Mouse (Mus musculus): Measurements from ENCODE around the gene Olfr1457. TPM values are rescaled to one million over a fixed set of nuclear protein-coding genes. Genes with fewer than 3 reads are reported as not detected.

Gene Olfr1457
- not detected in 2 replicates for polyA plus RNA-seq (2014; fragmentation: Nextera tagmentation; extraction: Ambion mirVana)

GRCm38 (mm10) chr19:13097791-13098190 lies at the start of gene Olfr1457:
Olfr1457 (minus strand) TSS chr19:13097891.
- H3K4me1 ChIP-seq (ENCODE audit: control insufficient read depth, insufficient read depth, low read length), result no peaks in the 10 kb centered on the region
- H3K4me2 ChIP-seq (ENCODE audit: low read depth, severe bottlenecking), result no peak within 1 kb of the TSS
- H3K36me3 ChIP-seq (ENCODE audit: control insufficient read depth, insufficient read depth, low read length), result no peaks in the 10 kb centered on the region
- no peaks in the 10 kb centered on the region for H3K27me3 ChIP-seq (ENCODE audit: control insufficient read depth, insufficient read depth, low read length)
- DNase-seq (ENCODE audit: low spot score) (no peak), ATAC-seq (ENCODE audit: insufficient number of reproducible peaks, low FRiP score, low TSS enrichment, low read depth) (no peak)
- H3K4me3 ChIP-seq (ENCODE audit: low read depth, low read length), result no peak within 1 kb of the TSS
- H3K9ac ChIP-seq (ENCODE audit: low read length), result no peak within 1 kb of the TSS
- WGBS, result 76% methylated on average over 2 of the region's 2 CpGs
- no peaks in the 10 kb centered on the region for H3K9me3 ChIP-seq (ENCODE audit: control insufficient read depth, low read length)
- no peak within 1 kb of the TSS for H3K27ac ChIP-seq (replicated peaks; ENCODE audit: low read depth, low read length)

GRCm38 (mm10) chr19:13106675-13107074 lies 9.0 kb upstream of the Olfr1457 start, which contains the start of gene Olfr1458:
Olfr1458 (minus strand) TSS chr19:13106775.
- no peak within 1 kb of the TSS for H3K9ac ChIP-seq (ENCODE audit: low read length)
- no peaks in the 10 kb centered on the region for H3K4me1 ChIP-seq (ENCODE audit: control insufficient read depth, insufficient read depth, low read length)
- H3K27me3 ChIP-seq (ENCODE audit: control insufficient read depth, insufficient read depth, low read length), result no peaks in the 10 kb centered on the region
- H3K4me2 ChIP-seq (ENCODE audit: low read depth, severe bottlenecking), result no peak within 1 kb of the TSS
- no peak within 1 kb of the TSS for H3K4me3 ChIP-seq (ENCODE audit: low read depth, low read length)
- DNase-seq (ENCODE audit: low spot score) (no peak), ATAC-seq (ENCODE audit: insufficient number of reproducible peaks, low FRiP score, low TSS enrichment, low read depth) (no peak)
- 84% methylated on average over 3 of the region's 3 CpGs for WGBS
- H3K36me3 ChIP-seq (ENCODE audit: control insufficient read depth, insufficient read depth, low read length), result no peaks in the 10 kb centered on the region
- H3K27ac ChIP-seq (replicated peaks; ENCODE audit: low read depth, low read length), result no peak within 1 kb of the TSS
- no peaks in the 10 kb centered on the region for H3K9me3 ChIP-seq (ENCODE audit: control insufficient read depth, low read length)

GRCm38 (mm10) chr19:13093908-13094307 lies 3.8 kb downstream of the Olfr1457 start:
- Histone ChIP-seq H3K27me3 (ENCODE audit: control insufficient read depth, insufficient read depth, low read length) (no peaks in the 10 kb centered on the region), H3K9ac (ENCODE audit: low read length) (no peak overlapping the region), H3K4me2 (ENCODE audit: low read depth, severe bottlenecking) (no peak overlapping the region), H3K27ac (replicated peaks; ENCODE audit: low read depth, low read length) (no peak overlapping the region), H3K36me3 (ENCODE audit: control insufficient read depth, insufficient read depth, low read length) (no peaks in the 10 kb centered on the region), H3K4me1 (ENCODE audit: control insufficient read depth, insufficient read depth, low read length) (no peaks in the 10 kb centered on the region), H3K4me3 (ENCODE audit: low read depth, low read length) (no peak overlapping the region), H3K9me3 (ENCODE audit: control insufficient read depth, low read length) (no peaks in the 10 kb centered on the region; the same call in 1 of the 2 replicates)
- ATAC-seq (ENCODE audit: insufficient number of reproducible peaks, low FRiP score, low TSS enrichment, low read depth) (no peak), DNase-seq (ENCODE audit: low spot score) (no peak)
- 89% methylated on average over 1 of the region's 1 CpGs for WGBS

GRCm38 (mm10) chr19:13060310-13060709 lies 37.4 kb downstream of the Olfr1457 start, which contains the start of gene Olfr1454:
Olfr1454 (plus strand) TSS chr19:13060610.
- DNase-seq (ENCODE audit: low spot score), result no peak
- whole genome bisulfite sequencing, result 70% methylated on average over 2 of the region's 2 CpGs
- Histone ChIP-seq H3K9me3 (ENCODE audit: control insufficient read depth, low read length) (peaks cover 3% of the 10 kb centered on the region; the same call in 1 of the 2 replicates), H3K4me3 (ENCODE audit: low read depth, low read length) (no peak within 1 kb of the TSS), H3K9ac (ENCODE audit: low read length) (no peak within 1 kb of the TSS), H3K4me2 (ENCODE audit: low read depth, severe bottlenecking) (no peak within 1 kb of the TSS), H3K36me3 (ENCODE audit: control insufficient read depth, insufficient read depth, low read length) (no peaks in the 10 kb centered on the region), H3K4me1 (ENCODE audit: control insufficient read depth, insufficient read depth, low read length) (no peaks in the 10 kb centered on the region), H3K27ac (replicated peaks; ENCODE audit: low read depth, low read length) (no peak within 1 kb of the TSS), H3K27me3 (ENCODE audit: control insufficient read depth, insufficient read depth, low read length) (no peaks in the 10 kb centered on the region)
- no peak for ATAC-seq (ENCODE audit: insufficient number of reproducible peaks, low FRiP score, low TSS enrichment, low read depth)

Other genes starting within 250 kb of the Olfr1457 start
- not detected in 2 replicates for gene Olfr1444, start 240.6 kb downstream of the Olfr1457 start, polyA plus RNA-seq (2014; fragmentation: Nextera tagmentation; extraction: Ambion mirVana)
- not detected in 2 replicates for gene Olfr1445, start 214.0 kb downstream of the Olfr1457 start, polyA plus RNA-seq (2014; fragmentation: Nextera tagmentation; extraction: Ambion mirVana)
- gene Olfr1446, start 204.4 kb downstream of the Olfr1457 start, polyA plus RNA-seq (2014; fragmentation: Nextera tagmentation; extraction: Ambion mirVana), result not detected in 2 replicates
- gene Olfr1447, start 194.1 kb downstream of the Olfr1457 start, polyA plus RNA-seq (2014; fragmentation: Nextera tagmentation; extraction: Ambion mirVana), result not detected in 2 replicates
- not detected in 2 replicates for gene Olfr1448, start 173.5 kb downstream of the Olfr1457 start, polyA plus RNA-seq (2014; fragmentation: Nextera tagmentation; extraction: Ambion mirVana)
- not detected in 2 replicates for gene Olfr1449, start 167.1 kb downstream of the Olfr1457 start, polyA plus RNA-seq (2014; fragmentation: Nextera tagmentation; extraction: Ambion mirVana)
- gene Olfr1450, start 147.6 kb downstream of the Olfr1457 start, polyA plus RNA-seq (2014; fragmentation: Nextera tagmentation; extraction: Ambion mirVana), result not detected in 2 replicates
- gene Olfr1451, start 102.9 kb downstream of the Olfr1457 start, polyA plus RNA-seq (2014; fragmentation: Nextera tagmentation; extraction: Ambion mirVana), result not detected in 2 replicates
- not detected in 2 replicates for gene Olfr1453, start 69.6 kb downstream of the Olfr1457 start, polyA plus RNA-seq (2014; fragmentation: Nextera tagmentation; extraction: Ambion mirVana)
- gene Olfr1454, start 37.3 kb downstream of the Olfr1457 start, polyA plus RNA-seq (2014; fragmentation: Nextera tagmentation; extraction: Ambion mirVana), result not detected in 2 replicates
- not detected in 2 replicates for gene Olfr1458, start 8.9 kb upstream of the Olfr1457 start, polyA plus RNA-seq (2014; fragmentation: Nextera tagmentation; extraction: Ambion mirVana)
- not detected in 2 replicates for gene Olfr1459, start 51.7 kb upstream of the Olfr1457 start, polyA plus RNA-seq (2014; fragmentation: Nextera tagmentation; extraction: Ambion mirVana)
- not detected in 2 replicates for gene Olfr1461, start 65.1 kb upstream of the Olfr1457 start, polyA plus RNA-seq (2014; fragmentation: Nextera tagmentation; extraction: Ambion mirVana)
- gene Olfr1462, start 87.8 kb upstream of the Olfr1457 start, polyA plus RNA-seq (2014; fragmentation: Nextera tagmentation; extraction: Ambion mirVana), result not detected in 2 replicates
- gene Olfr1463, start 133.4 kb upstream of the Olfr1457 start, polyA plus RNA-seq (2014; fragmentation: Nextera tagmentation; extraction: Ambion mirVana), result not detected in 2 replicates
- not detected in 2 replicates for gene Olfr1465, start 217.7 kb upstream of the Olfr1457 start, polyA plus RNA-seq (2014; fragmentation: Nextera tagmentation; extraction: Ambion mirVana)
- gene Olfr1466, start 241.0 kb upstream of the Olfr1457 start, polyA plus RNA-seq (2014; fragmentation: Nextera tagmentation; extraction: Ambion mirVana), result not detected in 2 replicates